Mouse (Mus musculus) heart, embryonic 15.5 days (tissue): Measurements from ENCODE around the gene Prkar2a. TPM values are rescaled to one million over a fixed set of nuclear protein-coding genes. Genes with fewer than 3 reads are reported as not detected.
A peak's percentile ranks its signal among the peaks of the same experiment; 100 is the strongest.
"Not testable (repeated sequence)": the region's sequence is repeated elsewhere in the genome, so short reads cannot be mapped to it uniquely, and the experiment has no call there.

Source experiments
- ATAC-seq: fragments of 200-750 bp; cut with Nextera tagmentation; replicated peaks from 2 replicates; pipeline ENCODE4 v1.8.0; 2017; ENCODE audit warnings: low read depth, moderate TSS enrichment; ENCODE audit not compliant: insufficient number of reproducible peaks, insufficient read depth, low FRiP score
- H3K27ac ChIP-seq: fragments of 300-500 bp; sonication (generic); 2 replicates; pipeline ENCODE4 v1.5.1; 2015; ENCODE audit warnings: mild to moderate bottlenecking, inconsistent platforms
- H3K27me3 ChIP-seq: fragments of 300-500 bp; sonication (generic); 2 replicates; pipeline ENCODE4 v1.6.1; 2015; ENCODE audit warnings: inconsistent platforms
- H3K36me3 ChIP-seq: fragments of 300-500 bp; sonication (generic); 2 replicates; pipeline ENCODE4 v1.6.1; 2015; ENCODE audit warnings: mild to moderate bottlenecking, inconsistent platforms
- H3K4me1 ChIP-seq: fragments of 300-500 bp; sonication (generic); replicated peaks from 2 replicates; pipeline ENCODE4 v1.6.1; 2015; ENCODE audit warnings: inconsistent platforms
- H3K4me2 ChIP-seq: fragments of 300-500 bp; sonication (generic); 2 replicates; pipeline ENCODE4 v1.6.1; 2015; ENCODE audit warnings: inconsistent platforms, mild to moderate bottlenecking, moderate library complexity
- H3K4me3 ChIP-seq: fragments of 300-500 bp; sonication (generic); 2 replicates; pipeline ENCODE4 v1.5.1; 2015; ENCODE audit warnings: mild to moderate bottlenecking, inconsistent platforms
- H3K9ac ChIP-seq: fragments of 300-500 bp; sonication (generic); 2 replicates; pipeline ENCODE4 v1.6.1; 2015; ENCODE audit warnings: mild to moderate bottlenecking, inconsistent platforms
- H3K9me3 ChIP-seq: fragments of 300-500 bp; sonication (generic); replicated peaks from 2 replicates; pipeline ENCODE4 v1.6.1; 2016; ENCODE audit warnings: inconsistent platforms
- WGBS: fragments of 180-500 bp; shearing (Covaris S2); methylation state at CpG from one replicate; pipeline ENCODE4 v1.1.7; 2015; ENCODE audit warnings: mixed read lengths; 5-methylcytosine and 5-hydroxymethylcytosine counted together
- polyA plus RNA-seq: library from polyadenylated mRNA; unstranded; fragments of >200 nt; fragmentation: Nextera tagmentation; extraction: Ambion mirVana; gene quantifications from 2 replicates; pipeline ENCODE4 v1.2.1, GENCODE M21; 2015

Gene Prkar2a
- polyA plus RNA-seq = 25.7 and 26.8 TPM in 2 replicates

DNA sequence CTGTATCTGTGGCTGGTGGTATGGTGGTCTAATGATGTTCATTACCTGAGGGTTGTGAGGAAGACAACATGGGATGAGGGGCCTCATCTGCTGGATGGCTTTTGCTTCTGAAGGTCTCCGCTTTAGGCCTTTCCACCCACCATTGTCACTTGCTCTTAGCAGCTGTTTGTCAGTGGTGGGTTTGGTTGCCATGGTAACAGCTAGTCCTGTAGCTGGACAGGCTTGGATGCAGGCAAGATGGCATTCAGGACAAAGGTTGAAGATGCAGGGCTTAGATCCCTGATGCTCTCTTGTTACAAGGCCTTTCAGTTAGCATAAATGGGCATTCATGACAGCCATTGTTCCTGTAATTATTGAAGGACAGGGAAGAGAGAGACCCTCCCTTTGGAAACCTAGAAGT, at the start of gene Prkar2a:
Gene Prkar2a (plus strand): TSS at position 209 of the 400 bp plus-strand sequence.
- Histone ChIP-seq H3K4me1 (peaks cover 14% of the 10 kb centered on the region), H3K36me3 (0 out of 2 replicates have a peak, but pooled peaks cover 8% of the 10 kb centered on the region), H3K27ac (no peak within 1 kb of the TSS), H3K9ac (no peak within 1 kb of the TSS), H3K4me2 (no peak within 1 kb of the TSS), H3K4me3 (no peak within 1 kb of the TSS), H3K27me3 (no peaks in the 10 kb centered on the region), H3K9me3 (no peaks in the 10 kb centered on the region)
- no peak for ATAC-seq
- WGBS = 89% methylated on average over 1 of the region's 1 CpGs

DNA sequence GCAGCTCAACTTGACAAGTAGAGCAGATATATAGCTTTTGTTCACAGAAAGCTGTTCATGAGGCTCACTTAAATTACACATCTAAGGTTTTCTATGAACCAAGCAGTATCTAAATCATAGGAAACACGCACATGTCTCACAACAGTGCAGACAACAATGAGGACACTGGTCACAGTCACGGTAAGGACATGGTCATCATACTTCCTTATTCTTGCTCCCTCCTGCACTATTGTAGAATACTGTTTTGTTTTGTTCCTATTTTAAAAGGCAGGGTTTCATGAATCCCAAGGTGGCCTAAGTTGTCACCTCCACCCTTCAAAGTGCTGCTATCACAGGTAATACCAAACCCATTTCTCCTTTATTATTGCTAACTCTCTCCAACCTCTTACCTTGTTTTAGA, 49.3 kb upstream of the Prkar2a start:
- Histone ChIP-seq H3K9ac (no peak overlapping the region), H3K9me3 (no peaks in the 10 kb centered on the region), H3K4me3 (no peak overlapping the region), H3K4me1 (0 out of 2 replicates have a peak, but pooled peaks cover 3% of the 10 kb centered on the region), H3K27ac (no peak overlapping the region), H3K36me3 (peaks cover 27% of the 10 kb centered on the region; the same call in 1 of the 2 replicates), H3K4me2 (no peak overlapping the region), H3K27me3 (no peaks in the 10 kb centered on the region)
- WGBS = 77% methylated on average over 2 of the region's 2 CpGs
- no peak for ATAC-seq

DNA sequence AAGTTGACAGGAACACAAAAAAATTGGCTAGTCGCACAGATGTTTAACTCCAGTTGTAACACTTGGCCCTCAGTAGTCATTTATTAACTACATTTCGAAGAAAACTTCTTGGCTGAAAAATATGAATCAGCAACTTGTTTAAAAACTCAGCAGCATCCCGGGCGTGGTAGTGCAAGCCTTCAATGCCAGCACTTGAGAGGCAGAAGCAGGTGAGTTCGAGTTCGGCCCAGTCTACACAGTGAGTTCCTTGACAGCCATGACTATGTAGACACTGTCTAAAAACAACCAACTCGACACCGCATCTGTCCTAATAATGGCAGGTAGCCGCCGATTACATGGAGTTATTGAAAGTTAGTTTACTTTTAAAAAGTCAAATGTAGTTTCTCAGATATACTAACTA, 40.9 kb upstream of the Prkar2a start:
- Histone ChIP-seq H3K9me3 (no peaks in the 10 kb centered on the region), H3K36me3 (peaks cover 4% of the 10 kb centered on the region; the same call in 1 of the 2 replicates), H3K27me3 (no peaks in the 10 kb centered on the region), H3K27ac (peak overlapping the region; percentile 96), H3K9ac (peak overlapping the region; percentile 92), H3K4me2 (peak overlapping the region; percentile 73), H3K4me3 (peak overlapping the region; percentile 94), H3K4me1 (peaks cover 19% of the 10 kb centered on the region)
- WGBS = 31% methylated on average over 10 of the region's 10 CpGs
- ATAC-seq = no peak

DNA sequence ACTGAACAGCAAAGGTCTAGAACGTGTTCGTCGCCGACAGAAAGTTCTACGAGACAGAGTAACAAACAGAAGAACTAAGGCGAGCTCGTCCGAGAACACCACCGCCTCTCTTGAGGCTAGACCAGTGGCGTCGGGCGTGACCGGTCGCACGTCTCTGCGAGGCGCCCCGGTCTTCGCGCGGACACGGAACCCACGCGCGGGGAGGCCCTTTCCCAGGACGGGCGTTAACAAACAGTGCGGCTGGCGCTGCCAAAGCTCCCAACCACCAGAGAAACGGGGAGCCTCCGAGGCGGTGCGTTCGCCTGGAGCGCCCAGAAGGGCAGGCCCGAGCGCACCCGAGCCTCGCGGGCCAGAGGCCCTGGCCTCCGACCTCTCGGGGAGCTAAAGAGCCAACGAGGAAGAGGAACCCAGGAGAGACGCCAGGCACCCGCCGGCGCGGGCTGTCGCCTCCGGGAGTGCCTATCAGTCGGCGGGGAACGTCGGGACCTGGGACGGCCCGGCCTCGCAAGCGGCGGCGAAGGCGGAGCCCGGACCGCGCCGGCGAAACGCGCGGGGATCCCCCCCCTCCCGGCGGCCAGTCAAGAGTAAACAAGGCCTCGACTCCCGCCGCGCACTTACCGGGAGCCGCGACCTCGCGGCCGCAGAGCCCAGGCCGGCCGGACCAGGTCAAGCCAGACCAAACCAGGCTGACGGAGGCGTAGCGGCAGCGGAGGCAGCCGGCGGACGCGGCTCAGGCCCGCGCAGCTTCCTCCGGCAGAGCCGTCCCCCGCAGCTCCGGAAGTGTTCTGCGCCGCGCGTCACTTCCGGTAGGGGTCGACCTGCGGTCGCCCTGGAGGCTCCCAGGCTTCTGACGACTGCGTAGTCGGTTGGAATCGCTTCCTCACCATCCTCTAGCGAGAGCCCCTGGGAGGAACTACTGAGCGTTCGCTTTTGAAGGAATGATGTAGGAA, 40.2 kb upstream of the Prkar2a start, which contains the start of gene Arih2:
Gene Arih2 (minus strand): TSS at position 776 of the 950 bp plus-strand sequence.
- H3K27me3 ChIP-seq = no peaks in the 10 kb centered on the region
- H3K9ac ChIP-seq = peak within 1 kb of the TSS; percentile 92
- ATAC-seq = peak; percentile 96
- H3K4me3 ChIP-seq = peak within 1 kb of the TSS; percentile 94
- H3K4me1 ChIP-seq = peaks cover 19% of the 10 kb centered on the region
- peak within 1 kb of the TSS; percentile 96 for H3K27ac ChIP-seq
- H3K9me3 ChIP-seq = no peaks in the 10 kb centered on the region
- no peaks in the 10 kb centered on the region for H3K36me3 ChIP-seq
- WGBS = under 1% methylated on average over 109 of the region's 112 CpGs
- H3K4me2 ChIP-seq = peak within 1 kb of the TSS; percentile 73

DNA sequence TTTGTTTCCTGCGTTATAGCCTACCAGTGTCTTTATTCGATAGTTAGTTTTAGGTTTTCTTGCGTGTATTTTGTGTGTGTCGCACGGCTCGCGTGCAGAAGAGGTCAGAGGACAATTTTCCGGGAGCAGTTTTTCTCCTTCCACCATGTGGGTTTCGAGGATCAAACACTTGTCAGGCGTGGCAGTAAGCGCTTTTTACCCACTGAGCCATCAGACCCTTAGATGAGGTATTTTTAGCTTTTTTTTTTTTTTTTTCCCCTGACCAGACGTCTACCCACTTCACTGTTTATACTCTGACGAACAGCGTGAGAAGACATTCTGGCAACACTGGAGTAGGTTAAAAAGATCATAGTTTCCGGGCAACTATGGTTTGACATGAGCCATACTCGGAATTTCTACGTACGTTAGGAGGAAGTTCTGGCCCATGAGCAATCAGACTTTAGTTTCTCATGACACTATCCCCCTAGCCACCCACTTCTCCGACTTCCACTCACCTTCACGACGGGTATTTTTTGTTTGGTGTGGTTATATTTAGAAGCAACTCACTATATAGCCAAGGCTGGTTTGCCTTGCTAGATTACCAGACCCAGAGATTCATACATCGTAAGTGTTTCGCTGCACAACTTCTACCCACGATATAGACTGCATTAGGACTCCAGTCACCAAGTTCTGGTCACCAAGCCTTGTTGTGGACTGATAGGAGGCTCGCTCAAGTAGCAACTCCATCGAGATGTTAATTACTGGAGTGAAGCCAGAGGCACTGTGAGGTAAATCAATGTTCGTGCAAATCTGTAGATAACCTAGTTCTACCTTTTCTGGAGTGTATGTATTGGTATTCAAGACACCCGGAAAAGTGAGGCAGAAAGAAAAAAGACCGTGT, 39.3 kb upstream of the Prkar2a start:
- peaks cover 19% of the 10 kb centered on the region for H3K4me1 ChIP-seq
- H3K4me3 ChIP-seq = peak overlapping the region; percentile 94
- H3K4me2 ChIP-seq = peak overlapping the region; percentile 73
- WGBS = 15% methylated on average over 29 of the region's 29 CpGs
- no peak for ATAC-seq
- H3K27me3 ChIP-seq = no peaks in the 10 kb centered on the region
- peak overlapping the region; percentile 96 for H3K27ac ChIP-seq
- peak overlapping the region; percentile 92 for H3K9ac ChIP-seq
- no peaks in the 10 kb centered on the region for H3K36me3 ChIP-seq
- no peaks in the 10 kb centered on the region for H3K9me3 ChIP-seq

DNA sequence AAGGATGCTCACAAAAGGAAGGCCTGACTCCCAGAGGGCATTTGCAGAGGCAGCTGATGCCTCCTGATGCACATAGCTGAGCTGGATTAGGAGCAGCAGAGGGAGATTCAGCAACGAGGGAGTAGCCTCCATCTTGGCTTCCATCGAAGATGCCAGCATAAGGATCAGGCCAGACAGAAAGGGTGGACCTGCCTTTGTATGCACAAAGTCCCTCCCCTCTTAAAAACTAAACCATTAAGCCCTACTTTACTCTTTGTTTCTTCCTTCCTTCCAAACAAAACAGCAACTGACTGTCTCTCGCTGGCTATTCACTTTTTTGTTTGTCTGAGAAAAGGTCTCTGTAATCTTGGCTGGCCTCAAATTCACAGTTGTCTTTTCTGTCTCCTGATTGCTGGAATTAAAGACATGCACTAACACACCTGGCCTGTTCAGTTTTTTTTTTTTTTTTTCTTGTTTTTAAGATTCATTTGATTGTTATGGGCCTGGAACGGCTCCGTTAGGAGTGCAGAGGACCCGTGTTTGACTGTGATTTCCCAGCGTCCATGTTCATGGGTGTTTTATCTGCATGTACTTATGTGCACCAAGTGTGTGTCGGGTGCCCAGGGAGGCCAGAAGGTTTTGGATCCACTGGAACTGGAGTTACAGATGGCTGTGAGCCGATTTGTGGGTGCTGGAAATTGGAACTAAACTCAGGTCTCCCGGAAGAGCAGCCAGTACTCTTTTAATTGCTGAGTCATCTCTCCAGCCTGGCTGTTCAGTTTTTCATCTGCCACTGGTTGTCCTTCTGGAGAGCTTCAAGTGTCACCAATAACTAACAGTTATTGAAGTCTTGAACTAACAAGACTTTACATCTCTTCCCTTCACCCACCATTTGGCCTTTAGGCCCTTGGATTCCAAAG, 34.3 kb upstream of the Prkar2a start:
- Histone ChIP-seq H3K9me3 (no peaks in the 10 kb centered on the region), H3K4me3 (no peak overlapping the region), H3K4me1 (peaks cover 7% of the 10 kb centered on the region), H3K36me3 (no peaks in the 10 kb centered on the region), H3K4me2 (no peak overlapping the region), H3K27me3 (no peaks in the 10 kb centered on the region), H3K27ac (no peak overlapping the region), H3K9ac (no peak overlapping the region)
- WGBS = 71% methylated on average over 10 of the region's 10 CpGs
- no peak for ATAC-seq

DNA sequence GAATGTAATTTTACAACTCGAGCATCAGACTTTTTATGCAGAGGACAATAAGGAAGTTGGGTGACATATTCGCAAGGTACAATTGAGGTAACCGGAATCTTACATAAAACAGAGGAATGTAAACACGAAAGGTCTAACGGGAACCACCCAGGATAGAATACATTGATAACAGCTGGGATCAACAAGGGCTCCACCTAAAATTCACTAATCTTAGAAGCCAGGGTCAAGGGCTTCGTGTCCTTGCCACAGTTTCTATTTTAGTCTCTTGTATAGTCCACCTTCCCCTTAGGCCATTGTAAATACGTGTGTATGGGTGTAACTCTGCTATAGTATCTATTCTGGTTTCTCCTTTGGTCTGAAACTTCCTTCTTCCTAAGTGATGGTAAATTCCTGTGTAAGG, 33.2 kb upstream of the Prkar2a start:
- H3K4me1 ChIP-seq, H3K27me3 ChIP-seq, H3K4me2 ChIP-seq, ATAC-seq, H3K9ac ChIP-seq, H3K36me3 ChIP-seq, H3K4me3 ChIP-seq, H3K27ac ChIP-seq, H3K9me3 ChIP-seq: not testable (repeated sequence)
- 64% methylated on average over 7 of the region's 7 CpGs for WGBS

DNA sequence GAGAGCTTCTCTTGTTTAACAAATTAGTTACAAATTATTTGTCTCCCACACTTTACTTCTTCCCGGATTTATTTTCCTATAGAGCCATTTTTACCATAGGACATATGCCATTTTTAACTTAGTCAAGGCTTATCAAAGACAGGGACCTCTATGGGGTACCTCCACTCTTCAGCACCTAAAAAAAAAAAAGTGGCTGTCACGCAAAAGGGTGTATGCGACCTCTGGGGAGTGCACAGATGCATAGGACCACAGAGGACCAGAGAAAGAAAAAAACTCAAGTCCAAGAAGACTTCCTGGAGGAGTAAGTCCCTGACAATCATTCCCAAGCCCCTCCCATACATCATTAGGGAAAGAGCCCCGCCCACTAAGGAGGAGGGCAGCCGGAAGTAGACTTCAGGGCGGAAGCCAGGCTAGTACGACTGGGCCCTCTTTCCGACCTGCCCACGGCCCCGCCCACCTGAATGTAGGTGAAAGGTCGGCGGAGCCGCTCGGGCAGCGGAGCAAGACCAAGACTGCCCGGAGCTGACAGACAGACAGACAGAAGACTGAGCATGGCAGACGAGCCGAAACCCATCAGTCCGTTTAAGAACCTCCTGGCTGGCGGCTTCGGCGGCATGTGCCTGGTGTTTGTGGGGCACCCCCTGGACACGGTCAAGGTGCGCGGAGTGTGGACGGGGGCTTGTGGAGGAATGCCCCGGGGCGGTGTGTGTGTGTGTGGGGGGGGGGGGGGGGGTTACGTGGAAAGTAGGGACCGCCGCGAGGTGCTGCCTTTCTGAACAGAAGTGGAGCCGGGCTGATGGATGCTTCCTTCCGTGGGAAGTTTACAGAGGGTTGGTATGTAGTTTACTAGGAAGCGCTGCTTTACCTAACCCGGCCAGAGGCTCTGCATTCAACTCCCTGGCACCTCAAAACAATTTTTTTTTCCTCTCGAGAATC, 27.2 kb upstream of the Prkar2a start, which contains the start of gene Slc25a20:
Gene Slc25a20 (plus strand): TSS at position 412 of the 936 bp plus-strand sequence.
- WGBS = 2% methylated on average over 35 of the region's 37 CpGs
- Histone ChIP-seq H3K4me3 (peak within 1 kb of the TSS; percentile 76), H3K27ac (peak within 1 kb of the TSS; percentile 76), H3K4me2 (peak within 1 kb of the TSS; percentile 67), H3K4me1 (peaks cover 9% of the 10 kb centered on the region), H3K9me3 (no peaks in the 10 kb centered on the region), H3K9ac (peak within 1 kb of the TSS; percentile 66), H3K27me3 (no peaks in the 10 kb centered on the region), H3K36me3 (no peaks in the 10 kb centered on the region)
- peak; percentile 91 for ATAC-seq

DNA sequence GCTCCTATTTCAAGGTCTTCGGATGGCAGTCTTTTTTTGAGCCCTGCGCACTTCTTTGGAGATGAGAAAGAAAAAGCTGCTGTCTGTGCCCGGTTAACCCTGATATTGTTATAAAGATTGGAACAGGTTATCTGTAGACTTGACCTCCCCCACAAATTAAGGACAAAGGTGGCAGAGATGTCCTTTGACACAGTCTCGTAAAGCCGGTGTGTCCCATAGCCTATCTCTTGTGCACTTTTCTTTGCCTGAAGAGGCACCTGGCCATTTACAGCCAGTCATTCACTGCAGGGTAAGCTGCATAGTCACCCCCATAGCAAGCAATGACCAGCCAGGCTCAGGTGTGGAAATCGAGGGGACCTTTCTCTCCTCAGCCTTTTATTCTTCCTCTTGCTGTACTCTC, 26.5 kb upstream of the Prkar2a start:
- Histone ChIP-seq H3K27ac (peak overlapping the region; percentile 76), H3K27me3 (no peaks in the 10 kb centered on the region), H3K9me3 (no peaks in the 10 kb centered on the region), H3K4me1 (peaks cover 9% of the 10 kb centered on the region), H3K9ac (peak overlapping the region; percentile 66), H3K4me2 (peak overlapping the region; percentile 67), H3K4me3 (peak overlapping the region; percentile 76), H3K36me3 (no peaks in the 10 kb centered on the region)
- WGBS = 22% methylated on average over 6 of the region's 6 CpGs
- ATAC-seq = no peak
